Mouse (Mus musculus) bone marrow macrophage, adult 2 months (primary cell): ENCODE measurements around the gene Itfg2. TPM values are rescaled to one million over a fixed set of nuclear protein-coding genes. Genes with fewer than 3 reads are reported as not detected.

Source experiments
- H3K27ac ChIP-seq: 2 replicates; pipeline ENCODE4 v1.5.1; 2012; ENCODE audit warnings: low read depth, low read length; ENCODE audit not compliant: insufficient read depth
- H3K4me1 ChIP-seq: 2 replicates; pipeline ENCODE4 v1.6.1; 2012; ENCODE audit warnings: low read length; ENCODE audit not compliant: control insufficient read depth, insufficient read depth
- H3K4me3 ChIP-seq: 2 replicates; pipeline ENCODE4 v1.5.1; 2012; ENCODE audit warnings: mild to moderate bottlenecking, low read length, moderate library complexity; ENCODE audit not compliant: insufficient read depth
- CTCF ChIP-seq: IDR thresholded peaks from 2 replicates; pipeline ENCODE4 v1.5.1; 2012; ENCODE audit warnings: low read depth, mild to moderate bottlenecking, low read length, moderate library complexity
- POLR2A ChIP-seq: IDR thresholded peaks from 2 replicates; pipeline ENCODE4 v1.6.1; 2012; ENCODE audit warnings: mild to moderate bottlenecking, low read depth, low read length, borderline replicate concordance
- polyA plus RNA-seq: library from polyadenylated mRNA; stranded (reverse); fragments of >200 nt; gene quantifications from 2 replicates; pipeline ENCODE4 v1.2.4, GENCODE M21; 2012; ENCODE audit not compliant: missing spikeins, insufficient read depth, insufficient read length

Itfg2 gene
- polyA plus RNA-seq, 1 experiment = 5.5 TPM

- no peak overlapping the region for H3K4me3 ChIP-seq
- no peaks in the 10 kb centered on the region for H3K4me1 ChIP-seq
- no peak for TF ChIP-seq CTCF
- TF ChIP-seq POLR2A = no peak
- no peak overlapping the region for H3K27ac ChIP-seq
These were observed 32.5 kb upstream of the Itfg2 start for GRCm38 (mm10) chr6:128457186-128457585.

GRCm38 (mm10) chr6:128455835-128456605, 31.3 kb upstream of the Itfg2 start:
- no peak overlapping the region for H3K27ac ChIP-seq
- TF ChIP-seq CTCF (no peak), POLR2A (no peak)
- H3K4me1 ChIP-seq = no peaks in the 10 kb centered on the region
- no peak overlapping the region for H3K4me3 ChIP-seq

GRCm38 (mm10) chr6:128447063-128447462, 22.3 kb upstream of the Itfg2 start:
- TF ChIP-seq POLR2A (no peak), CTCF (no peak)
- Histone ChIP-seq H3K4me3 (no peak overlapping the region), H3K27ac (no peak overlapping the region), H3K4me1 (peaks cover 3% of the 10 kb centered on the region)

GRCm38 (mm10) chr6:128445761-128446535, 21.2 kb upstream of the Itfg2 start:
- peak; percentile 56; the same call in 1 of the 2 replicates for TF ChIP-seq CTCF
- no peak for TF ChIP-seq POLR2A
- H3K4me3 ChIP-seq = no peak overlapping the region
- peaks cover 3% of the 10 kb centered on the region for H3K4me1 ChIP-seq
- H3K27ac ChIP-seq = no peak overlapping the region

- H3K27ac ChIP-seq = no peak overlapping the region
- peaks cover 10% of the 10 kb centered on the region for H3K4me1 ChIP-seq
- TF ChIP-seq CTCF (no peak), POLR2A (no peak)
- no peak overlapping the region for H3K4me3 ChIP-seq
These were observed 15.5 kb upstream of the Itfg2 start for GRCm38 (mm10) chr6:128440238-128440637.

GRCm38 (mm10) chr6:128438871-128439341, 14.2 kb upstream of the Itfg2 start:
- H3K4me1 ChIP-seq = peaks cover 10% of the 10 kb centered on the region
- peak overlapping the region; percentile 90 for H3K4me3 ChIP-seq
- 0 out of 2 replicates have a peak overlapping the region, but pooled peaks have one; percentile 6 for H3K27ac ChIP-seq
- no peak for TF ChIP-seq POLR2A
- no peak for TF ChIP-seq CTCF

- Histone ChIP-seq H3K4me3 (peak within 1 kb of the TSS; percentile 90), H3K27ac (peak within 1 kb of the TSS; percentile 41), H3K4me1 (peaks cover 10% of the 10 kb centered on the region)
- no peak for TF ChIP-seq POLR2A
- no peak for TF ChIP-seq CTCF
These were observed 13.7 kb upstream of the Itfg2 start, which contains the start of gene Fkbp4 for GRCm38 (mm10) chr6:128438317-128438870. Fkbp4 (minus strand) TSS chr6:128438677.

- TF ChIP-seq CTCF (no peak), POLR2A (no peak)
- H3K4me3 ChIP-seq = peak overlapping the region; percentile 90
- H3K27ac ChIP-seq = peak overlapping the region; percentile 41
- H3K4me1 ChIP-seq = peaks cover 10% of the 10 kb centered on the region
These were observed 13.1 kb upstream of the Itfg2 start for GRCm38 (mm10) chr6:128437731-128438316.

GRCm38 (mm10) chr6:128437288-128437687, 12.6 kb upstream of the Itfg2 start:
- H3K4me3 ChIP-seq = peak overlapping the region; percentile 90
- no peak overlapping the region for H3K27ac ChIP-seq
- H3K4me1 ChIP-seq = peaks cover 10% of the 10 kb centered on the region
- TF ChIP-seq POLR2A (no peak), CTCF (no peak)
